Mouse (Mus musculus) heart, embryonic 15.5 days (tissue): ENCODE measurements around the gene Nip7. TPM values are rescaled to one million over a fixed set of nuclear protein-coding genes. Genes with fewer than 3 reads are reported as not detected.
A peak's percentile ranks its signal among the peaks of the same experiment; 100 is the strongest.

ENCODE experiments used
- ATAC-seq: fragments of 200-750 bp; cut with Nextera tagmentation; replicated peaks from 2 replicates; pipeline ENCODE4 v1.8.0; 2017; ENCODE audit warnings: low read depth, moderate TSS enrichment; ENCODE audit not compliant: insufficient number of reproducible peaks, insufficient read depth, low FRiP score
- H3K27ac ChIP-seq: fragments of 300-500 bp; sonication (generic); 2 replicates; pipeline ENCODE4 v1.5.1; 2015; ENCODE audit warnings: mild to moderate bottlenecking, inconsistent platforms
- H3K27me3 ChIP-seq: fragments of 300-500 bp; sonication (generic); 2 replicates; pipeline ENCODE4 v1.6.1; 2015; ENCODE audit warnings: inconsistent platforms
- H3K36me3 ChIP-seq: fragments of 300-500 bp; sonication (generic); 2 replicates; pipeline ENCODE4 v1.6.1; 2015; ENCODE audit warnings: mild to moderate bottlenecking, inconsistent platforms
- H3K4me1 ChIP-seq: fragments of 300-500 bp; sonication (generic); replicated peaks from 2 replicates; pipeline ENCODE4 v1.6.1; 2015; ENCODE audit warnings: inconsistent platforms
- H3K4me2 ChIP-seq: fragments of 300-500 bp; sonication (generic); 2 replicates; pipeline ENCODE4 v1.6.1; 2015; ENCODE audit warnings: inconsistent platforms, mild to moderate bottlenecking, moderate library complexity
- H3K4me3 ChIP-seq: fragments of 300-500 bp; sonication (generic); 2 replicates; pipeline ENCODE4 v1.5.1; 2015; ENCODE audit warnings: mild to moderate bottlenecking, inconsistent platforms
- H3K9ac ChIP-seq: fragments of 300-500 bp; sonication (generic); 2 replicates; pipeline ENCODE4 v1.6.1; 2015; ENCODE audit warnings: mild to moderate bottlenecking, inconsistent platforms
- H3K9me3 ChIP-seq: fragments of 300-500 bp; sonication (generic); replicated peaks from 2 replicates; pipeline ENCODE4 v1.6.1; 2016; ENCODE audit warnings: inconsistent platforms
- WGBS: fragments of 180-500 bp; shearing (Covaris S2); methylation state at CpG from one replicate; pipeline ENCODE4 v1.1.7; 2015; ENCODE audit warnings: mixed read lengths; 5-methylcytosine and 5-hydroxymethylcytosine counted together
- polyA plus RNA-seq: library from polyadenylated mRNA; unstranded; fragments of >200 nt; fragmentation: Nextera tagmentation; extraction: Ambion mirVana; gene quantifications from 2 replicates; pipeline ENCODE4 v1.2.1, GENCODE M21; 2015

Nip7 gene
- polyA plus RNA-seq, 1 experiment from 2014 or later = 46.8 TPM

GRCm38 (mm10) chr8:107036626-107037025 is 20.1 kb upstream of the Nip7 start:
- no peak for ATAC-seq
- Histone ChIP-seq H3K4me2 (no peak overlapping the region), H3K27me3 (no peaks in the 10 kb centered on the region), H3K27ac (0 out of 2 replicates have a peak overlapping the region, but pooled peaks have one; percentile 20), H3K4me3 (no peak overlapping the region), H3K9me3 (no peaks in the 10 kb centered on the region), H3K9ac (no peak overlapping the region), H3K36me3 (peaks cover 41% of the 10 kb centered on the region), H3K4me1 (peaks cover 23% of the 10 kb centered on the region)
- WGBS = 78% methylated on average over 8 of the region's 8 CpGs

DNA sequence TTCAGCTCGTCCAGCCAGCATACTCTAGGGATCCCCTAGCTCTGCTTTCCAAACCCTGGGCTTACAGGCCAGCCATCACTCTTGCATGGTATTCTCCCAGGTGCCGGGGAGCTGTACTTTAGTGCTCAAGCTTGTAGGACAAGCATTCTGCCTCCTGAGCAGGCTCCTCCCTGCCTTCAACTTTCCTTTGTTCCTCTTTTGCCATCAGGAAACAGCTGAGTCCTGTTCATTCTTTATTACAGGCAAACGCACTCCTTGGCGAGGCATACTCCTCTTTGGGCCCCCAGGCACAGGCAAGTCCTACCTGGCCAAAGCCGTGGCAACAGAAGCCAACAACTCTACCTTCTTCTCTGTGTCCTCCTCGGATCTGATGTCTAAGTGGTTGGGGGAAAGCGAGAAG is 16.0 kb upstream of the Nip7 start:
- H3K9me3 ChIP-seq = no peaks in the 10 kb centered on the region
- no peak overlapping the region for H3K9ac ChIP-seq
- no peak for ATAC-seq

DNA sequence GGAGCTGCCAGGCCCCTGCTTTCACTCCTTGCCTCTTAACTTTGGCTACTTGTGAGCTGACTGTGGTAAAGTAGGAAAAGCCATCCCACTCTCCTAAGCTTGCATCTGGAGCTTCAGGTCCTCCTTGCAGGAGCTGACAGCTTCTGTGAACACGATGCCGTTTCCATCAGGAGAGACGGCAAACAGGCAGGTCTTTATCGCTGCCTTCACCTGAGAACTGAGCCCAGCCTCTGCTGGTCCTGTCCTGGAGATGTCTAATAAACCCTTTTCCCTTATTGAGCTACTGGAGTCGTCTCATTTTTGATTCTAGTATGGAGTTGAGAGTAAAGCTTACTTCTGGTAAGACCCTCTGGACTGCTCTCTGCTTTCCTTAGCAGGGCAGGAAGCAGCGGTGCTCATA is 11.2 kb upstream of the Nip7 start:
- H3K4me2 ChIP-seq = no peak overlapping the region
- no peak overlapping the region for H3K27ac ChIP-seq
- H3K4me1 ChIP-seq = peaks cover 20% of the 10 kb centered on the region
- 92% methylated on average over 6 of the region's 6 CpGs for WGBS
- H3K4me3 ChIP-seq = no peak overlapping the region
- ATAC-seq = no peak
- no peaks in the 10 kb centered on the region for H3K9me3 ChIP-seq
- no peak overlapping the region for H3K9ac ChIP-seq
- H3K27me3 ChIP-seq = no peaks in the 10 kb centered on the region
- peaks cover 74% of the 10 kb centered on the region for H3K36me3 ChIP-seq

More for the DNA sequence above, 16.0 kb upstream of the Nip7 start:
- Histone ChIP-seq H3K4me3 (no peak overlapping the region), H3K27ac (no peak overlapping the region), H3K4me2 (no peak overlapping the region), H3K27me3 (no peaks in the 10 kb centered on the region), H3K36me3 (peaks cover 81% of the 10 kb centered on the region), H3K4me1 (peaks cover 5% of the 10 kb centered on the region; the same call in 1 of the 2 replicates)
- WGBS = 81% methylated on average over 7 of the region's 7 CpGs

- peaks cover 74% of the 10 kb centered on the region for H3K36me3 ChIP-seq
- H3K4me2 ChIP-seq = peak overlapping the region; percentile 84
- ATAC-seq = no peak
- H3K27me3 ChIP-seq = no peaks in the 10 kb centered on the region
- peak overlapping the region; percentile 38; the same call in 1 of the 2 replicates for H3K27ac ChIP-seq
- 61% methylated on average over 5 of the region's 5 CpGs for WGBS
- H3K9me3 ChIP-seq = no peaks in the 10 kb centered on the region
- H3K4me1 ChIP-seq = peaks cover 20% of the 10 kb centered on the region
- peak overlapping the region; percentile 88 for H3K9ac ChIP-seq
- peak overlapping the region; percentile 84 for H3K4me3 ChIP-seq
Observed at GRCm38 (mm10) chr8:107046976-107047375, 9.7 kb upstream of the Nip7 start.

GRCm38 (mm10) chr8:107048061-107048941 is 8.4 kb upstream of the Nip7 start, which contains the start of gene Pdf:
Gene Pdf (minus strand): TSS chr8:107048614.
- H3K9ac ChIP-seq = peak within 1 kb of the TSS; percentile 88
- H3K4me2 ChIP-seq = peak within 1 kb of the TSS; percentile 84
- peaks cover 74% of the 10 kb centered on the region for H3K36me3 ChIP-seq
- no peaks in the 10 kb centered on the region for H3K27me3 ChIP-seq
- WGBS = under 1% methylated on average over 82 of the region's 87 CpGs
- peak; percentile 79 for ATAC-seq
- H3K9me3 ChIP-seq = no peaks in the 10 kb centered on the region
- H3K4me3 ChIP-seq = peak within 1 kb of the TSS; percentile 84
- H3K4me1 ChIP-seq = peaks cover 20% of the 10 kb centered on the region
- H3K27ac ChIP-seq = peak within 1 kb of the TSS; percentile 95

GRCm38 (mm10) chr8:107049480-107049879 is 7.2 kb upstream of the Nip7 start:
- peak overlapping the region; percentile 95 for H3K27ac ChIP-seq
- no peaks in the 10 kb centered on the region for H3K27me3 ChIP-seq
- peak overlapping the region; percentile 84 for H3K4me2 ChIP-seq
- H3K9me3 ChIP-seq = no peaks in the 10 kb centered on the region
- peaks cover 70% of the 10 kb centered on the region for H3K36me3 ChIP-seq
- 0 out of 2 replicates have a peak overlapping the region, but pooled peaks have one; percentile 88 for H3K9ac ChIP-seq
- whole genome bisulfite sequencing = 87% methylated on average over 4 of the region's 4 CpGs
- H3K4me1 ChIP-seq = peaks cover 20% of the 10 kb centered on the region
- H3K4me3 ChIP-seq = peak overlapping the region; percentile 84
- ATAC-seq = no peak

DNA sequence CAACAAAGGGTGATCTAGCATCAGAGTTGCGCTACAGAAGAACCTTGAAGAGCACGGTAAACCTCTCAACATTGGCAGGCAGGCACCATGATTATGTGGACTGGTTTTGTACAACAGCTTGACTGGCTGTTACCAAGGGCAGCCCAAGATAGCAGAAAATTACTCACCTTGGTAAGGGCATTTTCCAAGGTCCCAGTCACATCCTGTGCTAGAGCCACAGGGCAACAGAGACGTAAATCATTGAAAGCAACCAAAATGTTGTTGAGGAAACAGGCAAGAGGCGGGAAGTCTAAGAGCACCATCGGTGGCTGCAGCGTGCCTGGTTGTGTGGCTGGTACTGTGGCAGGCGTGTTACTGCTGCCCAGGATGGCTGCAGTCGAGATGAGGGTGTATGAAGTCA is 4.6 kb upstream of the Nip7 start:
- WGBS = 92% methylated on average over 8 of the region's 8 CpGs
- Histone ChIP-seq H3K9me3 (no peaks in the 10 kb centered on the region), H3K36me3 (peaks cover 45% of the 10 kb centered on the region), H3K4me2 (no peak overlapping the region), H3K4me3 (no peak overlapping the region), H3K27me3 (no peaks in the 10 kb centered on the region), H3K9ac (no peak overlapping the region), H3K4me1 (peaks cover 27% of the 10 kb centered on the region), H3K27ac (no peak overlapping the region)
- no peak for ATAC-seq

DNA sequence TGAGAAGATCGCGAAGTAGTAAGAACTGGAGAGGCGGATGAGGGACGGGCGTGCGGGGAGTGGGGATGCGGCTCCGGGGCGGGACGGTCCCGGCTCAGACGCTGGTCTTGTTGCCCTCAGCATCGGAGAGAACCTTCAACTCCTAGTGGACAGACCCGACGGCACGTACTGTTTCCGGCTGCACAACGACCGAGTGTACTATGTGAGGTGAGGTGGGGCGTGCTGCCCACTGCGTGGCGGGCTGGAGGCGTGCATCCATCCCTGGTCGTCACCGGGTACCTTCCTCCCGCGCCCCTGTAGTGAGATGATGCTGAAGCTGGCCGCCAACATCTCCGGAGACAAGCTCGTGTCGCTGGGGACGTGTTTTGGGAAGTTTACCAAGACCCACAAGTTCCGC is 294 bp downstream of the Nip7 start:
- Histone ChIP-seq H3K36me3 (peaks cover 36% of the 10 kb centered on the region), H3K4me3 (peak overlapping the region; percentile 94), H3K9me3 (no peaks in the 10 kb centered on the region), H3K4me2 (peak overlapping the region; percentile 85), H3K4me1 (peaks cover 24% of the 10 kb centered on the region), H3K27me3 (no peaks in the 10 kb centered on the region), H3K9ac (peak overlapping the region; percentile 82), H3K27ac (peak overlapping the region; percentile 67)
- WGBS = under 1% methylated on average over 33 of the region's 33 CpGs
- peak; percentile 32; the same call in 1 of the 2 replicates for ATAC-seq

DNA sequence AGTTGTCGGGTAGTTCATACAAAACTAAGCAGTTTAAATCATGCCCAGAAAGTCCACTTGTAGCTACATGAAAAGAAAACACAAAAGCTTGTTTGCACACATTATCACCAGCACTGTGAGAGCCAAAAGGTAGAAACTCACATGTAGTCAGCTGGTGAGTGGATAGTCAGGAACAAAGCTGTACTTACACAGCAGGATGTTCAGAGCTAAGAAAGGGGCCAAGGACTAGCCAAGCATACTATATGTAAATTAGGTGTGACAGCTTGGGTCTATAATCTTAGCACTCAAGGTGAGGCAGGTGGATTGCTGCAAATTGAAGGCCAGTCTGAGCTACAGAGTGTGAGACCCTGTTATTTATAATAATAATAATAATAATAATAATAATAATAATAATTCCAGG is 5.9 kb downstream of the Nip7 start:
- no peaks in the 10 kb centered on the region for H3K9me3 ChIP-seq
- WGBS = 85% methylated on average over 1 of the region's 1 CpGs

GRCm38 (mm10) chr8:107065511-107066496 is 9.1 kb downstream of the Nip7 start, which contains the start of gene Tmed6:
Gene Tmed6 (minus strand): TSS chr8:107065644.
- ATAC-seq = no peak; the same call in 1 of the 2 replicates
- 0 out of 2 replicates have a peak, but pooled peaks cover 2% of the 10 kb centered on the region for H3K4me1 ChIP-seq
- no peaks in the 10 kb centered on the region for H3K9me3 ChIP-seq
- H3K4me3 ChIP-seq = no peak within 1 kb of the TSS
- H3K27ac ChIP-seq = no peak within 1 kb of the TSS
- 51% methylated on average over 17 of the region's 17 CpGs for WGBS
- peaks cover 14% of the 10 kb centered on the region for H3K36me3 ChIP-seq
- H3K4me2 ChIP-seq = no peak within 1 kb of the TSS
- H3K27me3 ChIP-seq = no peaks in the 10 kb centered on the region
- H3K9ac ChIP-seq = no peak within 1 kb of the TSS

More for the DNA sequence above, 5.9 kb downstream of the Nip7 start:
- no peak overlapping the region for H3K9ac ChIP-seq
- no peak overlapping the region for H3K4me3 ChIP-seq
- H3K4me2 ChIP-seq = no peak overlapping the region
- no peak for ATAC-seq
- H3K27ac ChIP-seq = no peak overlapping the region
- H3K36me3 ChIP-seq = peaks cover 16% of the 10 kb centered on the region
- no peaks in the 10 kb centered on the region for H3K27me3 ChIP-seq
- H3K4me1 ChIP-seq = peaks cover 9% of the 10 kb centered on the region

GRCm38 (mm10) chr8:107073706-107074105 is 17.0 kb downstream of the Nip7 start:
- no peaks in the 10 kb centered on the region for H3K4me1 ChIP-seq
- ATAC-seq = no peak
- H3K4me3 ChIP-seq = no peak overlapping the region
- H3K27me3 ChIP-seq = no peaks in the 10 kb centered on the region
- no peak overlapping the region for H3K27ac ChIP-seq
- 76% methylated on average over 4 of the region's 4 CpGs for WGBS
- H3K4me2 ChIP-seq = no peak overlapping the region
- H3K9ac ChIP-seq = no peak overlapping the region
- H3K9me3 ChIP-seq = no peaks in the 10 kb centered on the region
- peaks cover 64% of the 10 kb centered on the region for H3K36me3 ChIP-seq
